Mouse (Mus musculus): Measurements from ENCODE around the gene Nav2. TPM values are rescaled to one million over a fixed set of nuclear protein-coding genes. Genes with fewer than 3 reads are reported as not detected.

Gene Nav2
- polyA plus RNA-seq, 1 experiment: 32.5 TPM

- Histone ChIP-seq H3K4me3 (replicated peaks; ENCODE audit: insufficient read depth, low read depth, low read length) (no peak overlapping the region), H3K27ac (ENCODE audit: insufficient read depth, low read length) (no peak overlapping the region), H3K4me1 (ENCODE audit: control insufficient read depth, insufficient read depth, low read length) (peaks cover 47% of the 10 kb centered on the region), H3K27me3 (ENCODE audit: control insufficient read depth, insufficient read depth, low read length) (no peaks in the 10 kb centered on the region)
- 60% methylated on average over 7 of the region's 7 CpGs for WGBS
- no peak for DNase-seq
- TF ChIP-seq POLR2A (IDR thresholded peaks at IDR 0.05; ENCODE audit: borderline replicate concordance, insufficient read depth, low read length) (no peak), CTCF (IDR thresholded peaks at IDR 0.05; ENCODE audit: borderline replicate concordance, insufficient read depth, low read depth, low read length) (no peak)
Observed at GRCm38 (mm10) chr7:49282446-49282845, 373.9 kb downstream of the Nav2 start.

- Histone ChIP-seq H3K4me1 (ENCODE audit: control insufficient read depth, insufficient read depth, low read length) (peaks cover 52% of the 10 kb centered on the region), H3K27ac (ENCODE audit: insufficient read depth, low read length) (no peak overlapping the region), H3K4me3 (replicated peaks; ENCODE audit: insufficient read depth, low read depth, low read length) (no peak overlapping the region), H3K27me3 (ENCODE audit: control insufficient read depth, insufficient read depth, low read length) (no peaks in the 10 kb centered on the region)
- TF ChIP-seq CTCF (IDR thresholded peaks at IDR 0.05; ENCODE audit: borderline replicate concordance, insufficient read depth, low read depth, low read length) (no peak), POLR2A (IDR thresholded peaks at IDR 0.05; ENCODE audit: borderline replicate concordance, insufficient read depth, low read length) (no peak)
- no peak for DNase-seq
- WGBS: 74% methylated on average over 11 of the region's 11 CpGs
Observed at GRCm38 (mm10) chr7:49283507-49284361, 375.2 kb downstream of the Nav2 start.

DNA sequence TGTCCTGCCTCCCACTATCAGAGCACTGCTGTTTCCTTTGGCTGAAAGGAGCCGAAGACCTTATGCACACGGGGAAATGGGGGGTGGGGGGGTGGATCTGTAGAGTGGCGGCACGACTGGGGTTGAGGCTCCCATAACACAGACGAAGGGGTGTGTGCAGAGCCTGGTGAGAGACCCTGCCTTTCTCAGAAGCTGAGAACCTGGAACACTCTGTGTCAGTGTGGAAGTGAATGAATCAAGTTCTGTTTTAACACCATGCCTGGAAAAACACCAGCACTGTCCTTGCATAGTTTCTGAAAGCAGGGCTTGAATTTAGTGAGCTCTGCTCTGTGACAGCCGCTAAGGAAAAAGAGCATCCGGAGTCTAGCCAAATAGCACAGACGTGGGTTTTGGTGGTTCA, 379.7 kb downstream of the Nav2 start:
- no peak overlapping the region for H3K27ac ChIP-seq (ENCODE audit: insufficient read depth, low read length)
- DNase-seq: no peak
- H3K27me3 ChIP-seq (ENCODE audit: control insufficient read depth, insufficient read depth, low read length): no peaks in the 10 kb centered on the region
- no peak for TF ChIP-seq CTCF (IDR thresholded peaks at IDR 0.05; ENCODE audit: borderline replicate concordance, insufficient read depth, low read depth, low read length)
- TF ChIP-seq POLR2A (IDR thresholded peaks at IDR 0.05; ENCODE audit: borderline replicate concordance, insufficient read depth, low read length): no peak
- no peak overlapping the region for H3K4me3 ChIP-seq (replicated peaks; ENCODE audit: insufficient read depth, low read depth, low read length)
- H3K4me1 ChIP-seq (ENCODE audit: control insufficient read depth, insufficient read depth, low read length): peaks cover 58% of the 10 kb centered on the region
- WGBS: 9% methylated on average over 8 of the region's 8 CpGs

GRCm38 (mm10) chr7:49290308-49290707, 381.8 kb downstream of the Nav2 start:
- Histone ChIP-seq H3K27ac (ENCODE audit: insufficient read depth, low read length) (no peak overlapping the region), H3K4me3 (replicated peaks; ENCODE audit: insufficient read depth, low read depth, low read length) (no peak overlapping the region), H3K4me1 (ENCODE audit: control insufficient read depth, insufficient read depth, low read length) (peaks cover 53% of the 10 kb centered on the region), H3K27me3 (ENCODE audit: control insufficient read depth, insufficient read depth, low read length) (no peaks in the 10 kb centered on the region)
- WGBS: 74% methylated on average over 4 of the region's 4 CpGs
- DNase-seq: no peak
- TF ChIP-seq CTCF (IDR thresholded peaks at IDR 0.05; ENCODE audit: borderline replicate concordance, insufficient read depth, low read depth, low read length): no peak
- no peak for TF ChIP-seq POLR2A (IDR thresholded peaks at IDR 0.05; ENCODE audit: borderline replicate concordance, insufficient read depth, low read length)

- DNase-seq: no peak
- Histone ChIP-seq H3K27ac (ENCODE audit: insufficient read depth, low read length) (no peak overlapping the region), H3K27me3 (ENCODE audit: control insufficient read depth, insufficient read depth, low read length) (no peaks in the 10 kb centered on the region), H3K4me1 (ENCODE audit: control insufficient read depth, insufficient read depth, low read length) (peaks cover 50% of the 10 kb centered on the region), H3K4me3 (replicated peaks; ENCODE audit: insufficient read depth, low read depth, low read length) (no peak overlapping the region)
- TF ChIP-seq CTCF (IDR thresholded peaks at IDR 0.05; ENCODE audit: borderline replicate concordance, insufficient read depth, low read depth, low read length): no peak
- TF ChIP-seq POLR2A (IDR thresholded peaks at IDR 0.05; ENCODE audit: borderline replicate concordance, insufficient read depth, low read length): no peak
- 85% methylated on average over 8 of the region's 8 CpGs for WGBS
Observed at GRCm38 (mm10) chr7:49291208-49291892, 382.8 kb downstream of the Nav2 start.

DNA sequence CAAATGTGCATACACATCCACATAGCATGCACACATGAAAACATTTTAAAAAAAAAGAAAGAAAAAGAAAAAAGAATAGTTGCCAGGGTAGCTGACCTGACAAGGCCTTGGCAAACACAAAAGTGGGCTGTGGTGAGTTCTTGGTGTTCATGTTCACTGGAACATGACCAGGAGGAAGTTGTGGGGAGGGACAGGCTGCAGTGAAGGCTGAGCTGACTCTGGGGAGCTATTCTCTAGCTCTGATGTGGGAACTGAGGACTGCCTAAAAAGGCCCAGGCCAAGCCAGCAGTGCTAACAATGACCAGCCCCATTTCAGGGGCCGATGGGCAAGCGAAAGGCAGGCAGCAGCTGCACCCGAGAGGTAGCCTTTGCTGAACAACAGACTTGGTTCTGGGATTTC, 388.6 kb downstream of the Nav2 start:
- no peaks in the 10 kb centered on the region for H3K27me3 ChIP-seq (ENCODE audit: control insufficient read depth, insufficient read depth, low read length)
- TF ChIP-seq CTCF (IDR thresholded peaks at IDR 0.05; ENCODE audit: borderline replicate concordance, insufficient read depth, low read depth, low read length): no peak
- TF ChIP-seq POLR2A (IDR thresholded peaks at IDR 0.05; ENCODE audit: borderline replicate concordance, insufficient read depth, low read length): no peak
- no peak for DNase-seq
- 74% methylated on average over 3 of the region's 3 CpGs for WGBS
- no peak overlapping the region for H3K4me3 ChIP-seq (replicated peaks; ENCODE audit: insufficient read depth, low read depth, low read length)
- peaks cover 28% of the 10 kb centered on the region for H3K4me1 ChIP-seq (ENCODE audit: control insufficient read depth, insufficient read depth, low read length)
- H3K27ac ChIP-seq (ENCODE audit: insufficient read depth, low read length): no peak overlapping the region

- 51% methylated on average over 4 of the region's 4 CpGs for WGBS
- TF ChIP-seq CTCF (IDR thresholded peaks at IDR 0.05; ENCODE audit: borderline replicate concordance, insufficient read depth, low read depth, low read length) (no peak), POLR2A (IDR thresholded peaks at IDR 0.05; ENCODE audit: borderline replicate concordance, insufficient read depth, low read length) (no peak)
Observed at GRCm38 (mm10) chr7:49298431-49298839, 389.9 kb downstream of the Nav2 start.

More at GRCm38 (mm10) chr7:49298431-49298839, 389.9 kb downstream of the Nav2 start:
- Histone ChIP-seq H3K27me3 (ENCODE audit: control insufficient read depth, insufficient read depth, low read length) (no peaks in the 10 kb centered on the region), H3K27ac (ENCODE audit: insufficient read depth, low read length) (no peak overlapping the region), H3K4me1 (ENCODE audit: control insufficient read depth, insufficient read depth, low read length) (peaks cover 21% of the 10 kb centered on the region), H3K4me3 (replicated peaks; ENCODE audit: insufficient read depth, low read depth, low read length) (no peak overlapping the region)
- DNase-seq: no peak

Measured in cerebellum, adult 2 months (tissue).